8 mouse cellular contexts compared by ENCODE assay signal in genomic region chr14:21985426-21985931, GRCm38 (mm10). TPM values are rescaled to one million over a fixed set of nuclear protein-coding genes. Genes with fewer than 3 reads are reported as not detected.
DNase-seq lines count a peak whose midpoint lies in the region; ATAC-seq and TF ChIP-seq lines count a peak whose summit lies in the region.

No protein-coding gene starts in this region.

- H3K36me3 ChIP-seq in embryonic facial prominence, embryonic 15.5 days, result 0 out of 2 replicates have a peak, but pooled peaks cover 5% of the 10 kb centered on the region
- peaks cover 12% of the 10 kb centered on the region for H3K36me3 ChIP-seq in hindbrain, embryonic 12.5 days
- no peaks in the 10 kb centered on the region for H3K36me3 ChIP-seq in liver, adult 2 months (ENCODE audit: control insufficient read depth, insufficient read depth, low read length)
- H3K36me3 ChIP-seq in neural tube, embryonic 15.5 days, result no peaks in the 10 kb centered on the region

- peak overlapping the region; percentile 77 for H3K4me3 ChIP-seq in embryonic facial prominence, embryonic 15.5 days (replicated peaks)
- peak overlapping the region; percentile 83 for H3K4me3 ChIP-seq in hindbrain, embryonic 12.5 days
- peak overlapping the region; percentile 91 for H3K4me3 ChIP-seq in liver, adult 2 months (ENCODE audit: insufficient read depth, low read depth, low read length)
- peak overlapping the region; percentile 85 for H3K4me3 ChIP-seq in neural tube, embryonic 15.5 days (replicated peaks)

- H3K4me1 ChIP-seq in embryonic facial prominence, embryonic 15.5 days, result peaks cover 34% of the 10 kb centered on the region
- peaks cover 52% of the 10 kb centered on the region for H3K4me1 ChIP-seq in hindbrain, embryonic 12.5 days
- H3K4me1 ChIP-seq in liver, adult 2 months (ENCODE audit: control insufficient read depth, insufficient read depth, low read length), result no peaks in the 10 kb centered on the region
- peaks cover 69% of the 10 kb centered on the region for H3K4me1 ChIP-seq in neural tube, embryonic 15.5 days

- no peaks in the 10 kb centered on the region for H3K79me2 ChIP-seq in liver, adult 2 months (ENCODE audit: control insufficient read depth, insufficient read depth, low read length)

- peak overlapping the region; percentile 73 for H3K4me2 ChIP-seq in embryonic facial prominence, embryonic 15.5 days (replicated peaks)
- H3K4me2 ChIP-seq in hindbrain, embryonic 12.5 days (replicated peaks), result peak overlapping the region; percentile 76
- peak overlapping the region; percentile 80 for H3K4me2 ChIP-seq in neural tube, embryonic 15.5 days

- no peak for ATAC-seq in embryonic facial prominence, embryonic 15.5 days (ENCODE audit: insufficient number of reproducible peaks, low FRiP score, low TSS enrichment, low read depth)
- no peak for ATAC-seq in hindbrain, embryonic 12.5 days (ENCODE audit: low FRiP score)
- ATAC-seq in neural tube, embryonic 15.5 days (ENCODE audit: low FRiP score), result no peak

- H3K9me3 ChIP-seq in embryonic facial prominence, embryonic 15.5 days (replicated peaks), result no peaks in the 10 kb centered on the region
- H3K9me3 ChIP-seq in hindbrain, embryonic 12.5 days (replicated peaks), result no peaks in the 10 kb centered on the region
- H3K9me3 ChIP-seq in neural tube, embryonic 15.5 days (replicated peaks), result no peaks in the 10 kb centered on the region

- peak overlapping the region; percentile 98 for H3K27ac ChIP-seq in embryonic facial prominence, embryonic 15.5 days (replicated peaks)
- peak overlapping the region; percentile 99 for H3K27ac ChIP-seq in hindbrain, embryonic 12.5 days
- no peak overlapping the region for H3K27ac ChIP-seq in liver, adult 2 months (replicated peaks; ENCODE audit: insufficient read depth, low read depth, low read length)
- peak overlapping the region; percentile 97 for H3K27ac ChIP-seq in neural tube, embryonic 15.5 days (replicated peaks)

- WGBS in embryonic facial prominence, embryonic 15.5 days, result 2% methylated on average over 37 of the region's 37 CpGs
- under 1% methylated on average over 37 of the region's 37 CpGs for WGBS in hindbrain, embryonic 12.5 days
- WGBS in liver, adult 2 months, result 9% methylated on average over 37 of the region's 37 CpGs
- under 1% methylated on average over 35 of the region's 37 CpGs for WGBS in neural tube, embryonic 15.5 days

- peak; percentile 23 for DNase-seq in thymus, postnatal 14 days
- no peak for DNase-seq in thymus, adult 18-20 months
- no peak for DNase-seq in liver, adult 2 months (ENCODE audit: extremely low read depth, low read depth, low spot score)
- no peak for DNase-seq in layer of hippocampus, postnatal 14 days (ENCODE audit: low spot score in 2 of 2)
- no peak for DNase-seq in frontal cortex, postnatal 25 days (ENCODE audit: low spot score in 2 of 2)

- no peak for TF ChIP-seq CTCF in liver, adult 2 months (IDR thresholded peaks at IDR 0.05; ENCODE audit: low read depth, low read length)

- H3K9ac ChIP-seq in embryonic facial prominence, embryonic 15.5 days, result peak overlapping the region; percentile 87
- H3K9ac ChIP-seq in hindbrain, embryonic 12.5 days, result peak overlapping the region; percentile 97
- H3K9ac ChIP-seq in liver, adult 2 months (ENCODE audit: low read depth, low read length), result peak overlapping the region; percentile 48
- peak overlapping the region; percentile 83 for H3K9ac ChIP-seq in neural tube, embryonic 15.5 days (replicated peaks)

- no peaks in the 10 kb centered on the region for H3K27me3 ChIP-seq in embryonic facial prominence, embryonic 15.5 days
- H3K27me3 ChIP-seq in hindbrain, embryonic 12.5 days, result peaks cover 37% of the 10 kb centered on the region; the same call in 1 of the 2 replicates
- peaks cover 31% of the 10 kb centered on the region for H3K27me3 ChIP-seq in liver, adult 2 months (ENCODE audit: control insufficient read depth, insufficient read depth, low read length)
- 0 out of 2 replicates have a peak, but pooled peaks cover 3% of the 10 kb centered on the region for H3K27me3 ChIP-seq in neural tube, embryonic 15.5 days (replicated peaks)

- no peak for TF ChIP-seq POLR2A in liver, adult 2 months (IDR thresholded peaks at IDR 0.05; ENCODE audit: extremely low read depth, insufficient read depth, low read length)

RNA-seq across cellular contexts. Expression of gene Zfp503, which starts 3.9 kb away (rescaled TPM):
- polyA plus RNA-seq in embryonic facial prominence, embryonic 15.5 days (2015; fragmentation: Nextera tagmentation; extraction: Ambion mirVana), result 26.1 and 27.0 TPM in 2 replicates
- 39.0 and 45.6 TPM in 2 replicates for polyA plus RNA-seq in hindbrain, embryonic 12.5 days (2016; fragmentation: Nextera tagmentation; extraction: Ambion mirVana)
- 0.37 and 0.60 TPM in 2 replicates for total RNA-seq in liver, adult 2 months (2014; rRNA removed)
- polyA plus RNA-seq in liver, adult 2 months (2012; rRNA removed), result 1.6 and 1.7 TPM in 2 replicates
- 12.7 and 12.9 TPM in 2 replicates for polyA plus RNA-seq in neural tube, embryonic 15.5 days (2015; fragmentation: Nextera tagmentation; extraction: Ambion mirVana)
- total RNA-seq in layer of hippocampus, postnatal 14 days (2021), result 1 to 10 TPM; 2.9 TPM

RNA-seq across cellular contexts. Expression of gene Lrmda, which starts 34.0 kb away (rescaled TPM):
- polyA plus RNA-seq in embryonic facial prominence, embryonic 15.5 days (2015; fragmentation: Nextera tagmentation; extraction: Ambion mirVana), result 0.39 and 0.64 TPM in 2 replicates
- polyA plus RNA-seq in hindbrain, embryonic 12.5 days (2016; fragmentation: Nextera tagmentation; extraction: Ambion mirVana), result 0.53 and 0.83 TPM in 2 replicates
- 0.18 and 0.20 TPM in 2 replicates for total RNA-seq in liver, adult 2 months (2014; rRNA removed)
- polyA plus RNA-seq in liver, adult 2 months (2012; rRNA removed), result 0.09 and 0.50 TPM in 2 replicates
- polyA plus RNA-seq in neural tube, embryonic 15.5 days (2015; fragmentation: Nextera tagmentation; extraction: Ambion mirVana), result 0.49 and 0.68 TPM in 2 replicates
- under 1 TPM in 1 of 2 experiments, not detected in 1; 0.95 TPM for total RNA-seq in layer of hippocampus, postnatal 14 days (2021)
